Mouse (Mus musculus) olfactory bulb, adult 2 months (tissue): ENCODE measurements at regions not wholly inside any gene's neighbourhood (a gene's known extent, or its start where the extent isn't known, plus 50 kb on each side); places are given as distances from the start of the nearest gene placed in this dataset.

Experiments used
- CTCF ChIP-seq: fragments of 200-500 bp; IDR thresholded peaks from 2 replicates; pipeline ENCODE4 v1.5.1; 2012; ENCODE audit warnings: low read depth, mild to moderate bottlenecking, low read length, moderate library complexity; ENCODE audit not compliant: insufficient read depth
- POLR2A ChIP-seq: fragments of 200-500 bp; IDR thresholded peaks from 2 replicates; pipeline ENCODE4 v1.6.1; 2012; ENCODE audit warnings: mild to moderate bottlenecking, low read depth, low read length, moderate library complexity; ENCODE audit not compliant: insufficient read depth

- no peak for TF ChIP-seq CTCF
- TF ChIP-seq POLR2A = no peak
Measured at GRCm38 (mm10) chr12:54286911-54287819, 83.5 kb upstream of the Egln3 start.
